Mouse (Mus musculus): ENCODE measurements around the gene Btbd9.

DNA sequence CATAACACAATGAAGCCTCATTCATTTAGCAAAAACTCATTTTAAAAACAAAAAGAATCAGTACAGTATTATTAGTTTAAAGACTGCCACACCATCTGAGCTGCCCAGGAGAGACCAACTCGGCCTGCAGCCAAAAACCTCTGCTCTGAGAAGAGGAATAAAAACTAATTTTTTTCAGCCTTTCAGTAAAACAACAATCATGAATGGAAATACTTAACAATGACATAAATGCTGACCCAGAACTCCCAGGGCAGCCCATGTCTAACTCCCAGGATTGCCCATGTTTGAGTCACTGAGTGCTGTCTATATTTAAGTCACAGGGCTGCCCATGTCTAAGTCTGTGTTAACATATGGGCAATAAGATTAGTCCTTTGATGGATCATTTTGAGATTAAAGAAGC is 155.0 kb downstream of the Btbd9 start:
- TF ChIP-seq POLR2A (IDR thresholded peaks at IDR 0.05; ENCODE audit: insufficient read length, low read depth) = no peak
- no peak for TF ChIP-seq USF1 (IDR thresholded peaks at IDR 0.05; ENCODE audit: low read depth)
- TF ChIP-seq POLR2AphosphoS2 (IDR thresholded peaks at IDR 0.05; ENCODE audit: insufficient read length, low read depth) = no peak
- no peak for TF ChIP-seq TCF3 (IDR thresholded peaks at IDR 0.05; ENCODE audit: insufficient read length, low read depth)
- TF ChIP-seq MYOD1 (IDR thresholded peaks at IDR 0.05; ENCODE audit: control insufficient read depth in 1 of 3, insufficient read length in 2 of 3, low read depth in 2 of 3) = no peak
